Mouse (Mus musculus): Measurements from ENCODE around the gene Nkd2. TPM values are rescaled to one million over a fixed set of nuclear protein-coding genes. Genes with fewer than 3 reads are reported as not detected.
A peak's percentile ranks its signal among the peaks of the same experiment; 100 is the strongest.

Nkd2 gene
- total RNA-seq, 2 experiments from 2014 or later, result 1.1 to 1.6 TPM

DNA sequence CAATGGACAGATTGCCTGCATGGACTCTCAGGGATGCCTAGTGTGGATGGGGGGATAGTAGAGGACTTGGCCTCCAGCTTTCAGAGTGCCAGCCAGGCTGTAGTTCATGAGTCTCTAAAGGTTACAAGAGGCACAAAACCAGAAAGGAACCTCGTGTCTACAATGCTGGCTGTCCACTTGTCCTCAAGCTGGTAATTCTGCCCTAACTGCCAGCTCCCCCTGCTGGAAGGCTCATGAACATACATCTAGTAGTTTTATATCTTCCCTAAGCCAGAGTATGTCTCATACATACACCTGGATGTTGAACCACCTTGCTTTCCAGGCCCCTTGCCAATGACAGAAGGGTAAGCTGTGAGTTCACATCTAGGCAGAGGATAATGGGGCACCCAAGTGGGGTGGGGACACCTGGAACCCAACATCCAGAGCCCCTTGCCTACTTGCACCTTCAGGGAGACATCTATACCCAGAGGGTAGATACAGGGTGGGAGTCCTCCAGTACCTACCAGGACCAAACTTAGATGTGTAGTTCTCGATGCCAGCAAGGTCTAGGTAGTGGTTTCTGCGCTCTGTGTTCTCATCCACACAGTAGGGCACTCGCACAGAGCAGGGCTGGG is 25.1 kb downstream of the Nkd2 start:
- intact Hi-C loops (cut with DNase I), result loop anchor here (2.0 to 10.0 kb wide), 2 partner anchors 105 to 317 kb away; no protein-coding TSS in a partner anchor
- DNase-seq, result peak in 1 of 2 experiments; percentile 59

DNA sequence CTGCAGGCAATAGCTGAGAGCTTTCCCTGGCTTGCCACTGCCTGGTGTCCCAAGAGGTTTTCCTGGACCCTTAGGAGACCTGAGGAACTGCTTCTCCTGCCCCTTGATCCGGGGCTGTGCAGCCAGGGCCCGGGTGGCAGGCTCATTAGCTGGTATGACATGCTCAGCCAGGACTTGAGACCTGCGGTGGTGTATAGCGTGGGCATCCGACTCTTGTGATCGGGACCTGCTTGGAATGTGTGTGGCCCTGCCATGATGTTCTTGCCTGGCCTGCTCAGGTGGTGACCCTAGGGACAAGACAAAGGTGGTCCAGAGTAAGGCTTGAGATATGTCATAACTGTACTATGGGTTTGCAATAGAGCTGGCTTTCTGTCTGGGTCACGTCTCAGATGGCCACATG is 26.2 kb downstream of the Nkd2 start:
- intact Hi-C loops (cut with DNase I), result loop anchor here (10.0 kb wide), 1 partner anchor 316 kb away; no protein-coding TSS in a partner anchor
- no peak for DNase-seq

DNA sequence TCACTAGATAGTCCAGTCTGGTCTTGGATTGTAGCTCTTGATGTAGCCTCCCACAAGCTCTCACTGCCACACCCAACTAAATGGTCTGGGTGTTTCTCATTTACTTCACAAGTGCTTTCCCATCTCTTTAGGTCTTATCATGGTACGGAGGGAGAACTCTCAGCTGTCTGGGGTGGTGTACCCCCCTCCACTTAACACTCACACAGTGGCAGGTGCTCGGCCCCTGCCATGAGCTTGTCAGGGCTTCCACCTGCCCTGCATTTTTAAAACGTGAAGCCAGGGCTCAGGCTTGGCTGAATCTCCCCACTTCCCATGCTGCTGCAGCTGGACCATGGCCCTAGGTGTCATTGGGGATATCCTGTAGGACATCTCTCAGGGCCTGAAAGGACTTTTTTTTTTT is 28.5 kb downstream of the Nkd2 start:
- intact Hi-C loops (cut with DNase I), result no loop called here
- no peak for DNase-seq

DNA sequence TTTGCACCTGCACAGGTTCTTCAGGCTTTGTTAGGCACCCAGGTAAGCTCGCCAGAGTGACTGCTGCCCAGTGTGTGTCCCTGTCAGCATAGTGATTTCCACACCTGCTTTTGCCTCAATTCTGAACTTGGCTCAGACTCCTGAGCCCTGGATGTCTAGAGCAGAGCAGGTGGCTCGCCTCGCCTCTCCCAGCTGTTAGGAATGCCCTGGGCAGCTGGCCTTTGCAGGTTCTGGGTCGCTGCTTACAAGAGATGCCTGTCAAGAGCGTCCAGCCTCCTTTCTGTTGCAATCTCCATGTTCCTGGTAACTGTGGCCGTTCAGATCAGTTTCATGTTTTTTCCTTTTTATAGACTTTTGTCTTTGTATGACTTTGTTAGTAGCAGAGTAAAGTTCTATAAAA is 31.1 kb downstream of the Nkd2 start:
- intact Hi-C loops (cut with DNase I), result no loop called here
- no peak for DNase-seq

DNA sequence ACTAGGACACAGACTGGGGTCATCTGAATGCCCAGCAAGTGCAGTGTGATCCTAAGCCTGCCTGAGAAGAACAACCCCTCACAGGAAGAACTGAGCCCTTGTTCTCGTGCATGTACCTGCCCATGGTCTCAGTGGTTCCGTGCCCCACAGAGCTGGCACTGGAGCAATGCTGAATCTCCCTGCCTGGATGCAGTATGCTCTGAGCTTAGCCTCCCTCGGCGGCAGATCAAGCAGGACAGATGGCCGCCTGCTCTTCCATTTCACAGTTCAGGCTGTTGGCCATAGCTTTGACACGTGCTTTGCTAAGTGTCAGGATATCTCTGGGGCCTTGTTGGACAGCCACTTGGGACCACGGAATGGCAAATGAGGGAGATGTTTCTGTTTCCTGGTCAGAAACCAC is 33.2 kb downstream of the Nkd2 start:
- DNase-seq, result no peak
- intact Hi-C loops (cut with DNase I), result no loop called here

DNA sequence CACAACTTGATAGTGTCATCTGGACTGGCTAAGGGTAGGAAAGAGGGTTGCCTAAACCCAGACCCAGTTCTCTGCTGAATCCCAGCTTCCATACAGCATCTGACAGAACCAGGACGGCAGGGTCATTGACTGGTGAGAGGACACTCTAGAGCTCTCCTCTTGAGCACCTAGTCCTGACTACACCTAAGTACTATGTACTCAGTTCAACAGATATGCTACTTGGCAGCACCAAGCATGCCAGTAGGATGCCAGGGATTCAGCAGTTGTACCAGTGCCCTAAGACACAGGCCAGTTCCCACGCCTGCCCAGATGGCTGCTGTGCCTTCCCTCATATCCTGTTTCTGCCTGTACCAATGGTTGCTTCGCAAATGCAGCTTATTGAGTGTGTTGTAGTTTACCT is 34.5 kb downstream of the Nkd2 start:
- intact Hi-C loops (cut with DNase I), result no loop called here
- no peak for DNase-seq

DNA sequence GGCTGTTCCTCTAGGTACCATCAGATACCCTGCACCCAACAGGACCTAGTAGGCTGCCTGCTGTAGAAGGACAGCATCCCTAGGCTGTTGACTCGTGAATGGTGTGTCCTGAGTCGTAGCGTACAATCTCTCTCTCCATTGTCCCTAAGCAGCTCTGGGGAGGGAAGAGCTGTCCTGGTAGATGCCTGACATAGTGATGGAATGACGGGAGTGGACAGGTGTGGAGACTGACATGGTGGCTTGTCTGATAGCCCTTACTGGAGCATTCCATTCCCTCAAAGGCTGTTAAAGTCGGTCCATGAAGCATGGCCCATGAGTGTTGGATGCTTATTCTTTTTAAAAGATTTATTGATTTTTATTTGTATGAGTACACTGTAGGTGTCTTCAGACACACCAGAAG is 42.5 kb downstream of the Nkd2 start:
- intact Hi-C loops (cut with DNase I), result no loop called here

DNA sequence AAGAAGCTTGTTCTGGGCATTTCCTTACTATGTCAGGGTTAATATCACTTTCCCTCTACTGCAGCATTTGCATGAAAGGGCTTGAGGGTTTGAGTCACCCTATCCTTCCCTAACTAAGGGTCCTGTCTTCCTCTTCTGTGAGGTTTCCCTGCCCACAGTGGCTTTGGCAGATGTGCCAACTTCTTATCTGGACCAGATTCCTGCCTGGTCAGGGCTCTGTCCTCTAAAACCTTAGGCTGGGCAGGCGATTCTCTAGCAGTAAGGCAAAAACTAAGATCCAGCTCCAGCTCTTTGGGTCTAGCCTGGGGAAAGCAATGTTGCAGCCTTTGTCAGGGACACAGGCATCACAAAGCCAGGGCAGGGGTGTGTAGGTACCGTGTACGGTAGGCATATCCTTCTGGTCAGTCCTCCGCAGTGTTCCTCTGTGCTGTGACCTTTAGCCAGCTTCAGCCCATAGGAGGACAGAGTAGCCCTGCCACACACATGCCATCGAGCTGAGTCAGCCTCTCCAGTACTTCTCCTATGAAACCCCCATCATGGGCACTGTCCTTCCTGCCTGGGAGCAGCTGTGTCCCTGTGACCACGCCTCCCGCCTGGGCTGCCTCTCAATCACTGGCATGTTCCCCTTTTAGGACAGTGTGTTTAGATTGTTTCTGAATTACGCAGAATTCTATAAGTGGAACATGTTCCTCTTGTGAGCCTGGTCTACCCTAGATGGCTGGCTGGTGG is 43.8 kb downstream of the Nkd2 start:
- intact Hi-C loops (cut with DNase I), result no loop called here
- peak; percentile 29 to 48 for DNase-seq

More for the DNA sequence above, 42.5 kb downstream of the Nkd2 start:
- no peak for DNase-seq

DNA sequence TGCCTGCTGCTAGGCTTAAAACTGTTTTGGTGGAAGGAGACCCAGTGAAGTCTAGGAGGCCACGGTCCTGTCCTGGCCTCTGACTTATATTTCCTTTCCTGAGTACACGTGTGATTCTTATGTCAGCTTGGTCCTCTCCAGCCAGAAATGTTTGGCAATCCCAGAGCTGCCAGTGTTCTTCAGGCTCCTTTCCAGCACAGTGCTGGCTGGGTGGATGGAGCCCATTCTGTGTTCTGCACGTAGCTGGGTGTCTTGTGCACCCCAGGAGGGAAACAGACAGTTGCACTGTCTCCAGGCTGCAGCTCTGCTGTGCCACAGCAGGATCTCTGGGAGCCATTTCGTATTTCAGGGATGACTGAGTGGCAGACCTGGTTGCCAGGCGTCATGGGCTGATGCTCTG is 48.3 kb downstream of the Nkd2 start:
- intact Hi-C loops (cut with DNase I), result no loop called here
- DNase-seq, result no peak

DNA sequence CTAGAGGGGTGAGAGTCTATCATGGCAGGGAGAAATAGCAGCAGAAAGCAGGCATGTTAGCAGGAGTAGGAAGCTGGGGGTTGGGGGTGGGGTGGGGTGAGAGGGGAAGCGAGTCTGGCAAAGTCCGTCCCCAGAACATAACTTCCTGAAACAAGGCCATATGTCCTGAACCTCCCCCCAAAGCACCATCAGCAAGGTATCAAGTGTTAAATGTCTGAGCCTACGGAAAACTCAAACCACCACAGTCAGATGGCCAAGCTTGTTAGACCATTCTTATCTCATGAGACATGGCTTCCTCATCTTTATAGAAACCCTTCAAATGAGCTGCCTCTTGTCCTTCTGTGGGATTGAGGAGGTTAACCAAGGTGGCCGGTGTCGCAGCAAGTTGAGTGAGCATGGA is 54.3 kb downstream of the Nkd2 start:
- intact Hi-C loops (cut with DNase I), result no loop called here
- no peak for DNase-seq

DNA sequence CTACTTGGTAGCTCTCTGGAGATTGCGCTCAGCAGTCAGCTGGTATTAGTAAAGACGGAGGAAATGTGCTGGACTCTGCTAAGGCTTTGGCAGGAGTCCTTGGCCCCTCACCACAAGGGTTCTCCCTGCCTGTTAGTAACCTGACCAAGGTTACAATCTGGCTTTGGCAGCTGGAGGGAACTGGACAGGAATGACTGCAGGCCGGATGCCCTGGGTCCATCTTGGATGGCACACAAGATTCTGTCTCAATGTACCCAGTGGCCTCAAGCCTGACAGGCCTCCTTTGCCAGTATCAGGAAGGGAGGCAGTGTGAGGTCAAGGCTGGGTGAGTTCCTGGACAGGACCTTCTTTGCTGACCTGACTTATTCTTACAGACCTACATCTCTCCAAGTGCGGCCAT is 55.3 kb downstream of the Nkd2 start:
- DNase-seq, result peak; percentile 44 to 53
- intact Hi-C loops (cut with DNase I), result no loop called here

DNA sequence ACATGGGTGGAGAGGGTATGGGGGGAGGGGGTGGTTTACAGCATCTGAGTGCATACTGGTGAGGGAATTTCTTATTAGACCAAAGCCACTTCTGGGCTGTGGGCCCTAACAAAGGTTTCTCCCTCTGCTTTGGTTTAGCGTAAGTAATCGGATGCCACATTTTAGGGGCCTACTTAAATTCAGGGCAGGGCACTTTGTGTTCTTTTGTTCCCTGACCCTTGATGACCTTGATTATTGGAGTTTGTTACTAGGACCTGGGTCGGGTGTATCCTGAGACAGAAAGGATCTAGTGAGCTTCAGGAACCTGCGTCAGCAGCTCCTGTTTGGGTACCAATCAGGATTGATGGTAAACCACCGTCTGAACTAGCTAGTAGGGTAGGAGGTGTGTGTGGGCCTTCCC is 64.9 kb downstream of the Nkd2 start:
- intact Hi-C loops (cut with DNase I), result no loop called here
- no peak for DNase-seq

DNA sequence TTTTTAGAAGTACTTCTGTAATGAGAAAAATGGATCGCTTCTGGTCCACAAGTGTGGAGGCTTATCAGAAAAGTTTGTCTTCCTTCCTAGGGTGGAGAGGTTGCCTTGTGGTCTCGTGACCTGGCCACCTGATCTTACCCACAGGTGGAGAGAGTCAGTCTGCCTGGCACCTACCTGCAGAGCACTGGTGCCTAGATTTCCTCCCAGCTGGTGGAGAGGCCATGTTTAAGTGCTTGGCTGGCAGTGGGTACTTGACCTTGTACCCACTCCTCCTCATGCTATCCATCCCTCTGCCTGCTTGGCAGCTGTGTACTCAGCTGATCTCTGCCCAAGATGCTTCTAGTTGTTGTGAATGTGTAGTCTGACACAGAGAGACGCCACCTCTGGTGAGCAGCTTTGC is 69.9 kb downstream of the Nkd2 start:
- intact Hi-C loops (cut with DNase I), result no loop called here
- DNase-seq, result no peak

DNA sequence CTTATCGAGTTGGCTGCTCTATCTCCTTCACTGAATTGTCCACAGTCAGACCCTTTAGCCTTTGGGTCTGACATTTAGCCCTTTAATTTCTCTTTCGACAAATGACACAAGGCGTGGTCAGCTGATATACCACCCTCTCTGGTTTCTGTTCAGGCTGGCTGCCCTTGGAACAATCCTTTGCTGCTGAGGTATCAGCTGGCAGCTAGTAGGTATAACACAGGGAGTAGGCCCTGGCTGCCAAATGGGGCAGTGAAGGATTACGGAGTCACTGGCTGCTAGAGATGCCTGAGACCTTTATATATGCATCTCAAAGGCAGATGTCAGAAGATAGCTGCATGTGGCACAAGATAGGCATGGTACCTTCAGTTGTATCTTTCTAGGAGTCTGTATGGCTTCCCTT is 71.6 kb downstream of the Nkd2 start:
- DNase-seq, result no peak
- intact Hi-C loops (cut with DNase I), result loop anchor here (1.0 kb wide), 1 partner anchor 13 kb away; no protein-coding TSS in a partner anchor

DNA sequence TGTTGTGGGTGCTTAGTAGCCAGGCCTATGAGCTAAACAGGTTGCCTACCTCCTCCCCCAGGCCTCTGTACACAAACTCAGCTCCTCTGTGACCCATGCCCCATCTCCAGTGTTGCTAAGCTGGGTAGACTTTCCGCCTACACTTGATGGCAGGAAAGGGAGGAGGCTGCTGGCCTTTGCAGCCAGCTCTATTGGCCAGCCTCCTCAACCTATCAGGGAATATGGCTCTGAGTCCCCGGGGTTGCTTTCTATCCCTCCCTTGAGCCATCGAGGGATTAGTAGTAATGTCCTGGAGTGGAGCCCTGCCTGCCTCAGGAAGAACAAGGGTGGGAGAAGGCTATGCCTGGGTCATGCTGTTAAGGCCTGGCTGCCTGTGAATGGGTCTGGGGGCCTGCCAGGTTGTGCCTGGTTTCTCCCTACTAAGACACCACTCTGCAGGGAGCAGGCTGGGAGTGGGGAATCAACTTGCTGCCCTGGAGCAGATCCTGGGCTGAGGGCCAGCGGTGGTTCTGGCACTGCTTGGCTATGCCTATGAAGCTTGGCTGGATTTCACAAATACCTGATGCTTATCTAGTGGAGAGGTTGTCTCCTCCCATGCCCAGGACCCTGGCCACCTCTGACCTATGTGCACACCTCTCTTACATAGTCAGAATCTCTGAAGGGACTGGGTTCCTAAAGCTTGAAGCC is 73.8 kb downstream of the Nkd2 start:
- peak; percentile 8 to 24 for DNase-seq
- intact Hi-C loops (cut with DNase I), result no loop called here

DNA sequence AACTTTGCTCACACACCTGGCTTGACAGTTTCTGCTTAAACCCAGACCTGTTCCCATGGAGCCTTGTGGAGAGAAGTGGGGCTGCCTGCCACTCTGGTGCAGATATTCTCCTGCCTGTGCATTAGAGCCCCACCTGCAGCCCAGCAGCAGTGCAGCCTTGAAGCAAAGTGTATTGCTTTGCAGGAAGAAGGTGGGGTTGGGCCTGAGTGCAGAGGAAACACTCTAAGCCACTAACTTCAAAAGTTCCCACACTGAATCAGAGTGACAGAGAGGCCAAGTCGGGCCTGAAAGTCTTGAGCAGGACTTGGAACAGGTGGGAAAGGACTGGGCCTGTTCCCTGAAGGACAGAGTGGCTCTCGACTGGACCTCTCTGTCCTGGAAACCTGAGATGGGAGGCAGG is 74.8 kb downstream of the Nkd2 start:
- intact Hi-C loops (cut with DNase I), result no loop called here
- DNase-seq, result no peak

DNA sequence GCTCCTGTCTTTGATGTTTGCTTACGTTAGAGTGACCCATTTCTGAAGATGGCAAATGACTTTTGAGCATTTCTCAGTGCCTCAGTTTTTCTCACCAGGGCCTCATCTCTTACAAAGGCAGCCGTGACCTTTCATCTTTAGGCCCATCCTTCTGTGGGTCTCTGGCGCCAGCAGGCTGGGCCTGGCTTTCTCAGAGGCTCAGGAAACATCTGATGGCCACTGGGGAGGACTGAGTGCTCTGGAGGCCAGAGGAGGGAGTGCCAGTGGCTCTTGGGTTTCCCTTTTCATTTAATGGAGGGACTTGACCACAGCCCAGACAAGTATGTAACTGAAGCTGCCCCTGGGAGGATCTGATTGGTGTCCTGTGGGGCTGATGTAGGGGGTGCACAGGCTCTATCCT is 76.3 kb downstream of the Nkd2 start:
- intact Hi-C loops (cut with DNase I), result no loop called here
- DNase-seq, result no peak

DNA sequence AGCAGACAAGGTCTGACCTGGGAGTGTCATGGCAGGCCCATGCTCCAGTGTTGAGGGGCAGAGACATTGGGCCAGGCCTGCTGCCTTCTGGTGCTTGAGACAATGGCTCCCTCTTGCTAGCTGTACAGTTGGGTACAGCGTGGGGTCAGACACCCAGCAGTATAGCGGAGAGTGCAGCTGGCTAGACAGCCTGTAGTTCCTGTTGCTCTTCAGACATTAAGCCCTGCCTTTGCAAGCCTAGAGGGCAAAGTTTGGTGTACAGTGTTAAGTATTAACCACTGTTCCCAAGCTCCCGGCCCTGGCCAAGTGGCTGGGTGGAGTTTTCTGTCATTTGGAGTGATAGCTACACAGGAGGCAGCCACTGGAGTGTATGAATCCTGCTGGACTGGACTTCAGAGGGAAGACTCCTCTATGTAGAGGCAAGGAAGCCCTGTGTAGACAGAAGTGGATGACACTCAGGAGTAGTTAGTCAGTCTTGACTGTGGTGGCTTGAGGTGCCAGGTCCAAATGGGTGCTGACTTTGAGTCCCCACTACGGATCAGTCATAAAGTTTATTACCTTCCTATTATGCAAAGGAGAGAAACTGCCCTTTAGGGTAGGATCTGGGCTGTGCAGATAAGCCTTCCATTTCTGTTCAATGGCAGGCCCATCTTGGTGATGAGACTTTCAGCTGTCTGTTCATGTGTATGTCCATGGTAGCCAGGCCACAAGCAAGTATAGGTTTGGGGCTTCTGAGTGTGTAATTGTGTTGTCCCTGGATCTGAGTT is 77.3 kb downstream of the Nkd2 start:
- DNase-seq, result no peak
- intact Hi-C loops (cut with DNase I), result no loop called here

Measured in gastrocnemius, postnatal 36 days (tissue).